Mouse (Mus musculus) c-Kit-positive CD71-negative TER-119-negative erythroid progenitor cells, embryonic 14.5 days (primary cell): ENCODE results near the gene Mrpl1.

Experiments
- DNase-seq: peaks from one replicate; pipeline ENCODE4 v3.0.0-alpha.2; 2013; ENCODE audit warnings: low read depth

Mrpl1 gene

DNA sequence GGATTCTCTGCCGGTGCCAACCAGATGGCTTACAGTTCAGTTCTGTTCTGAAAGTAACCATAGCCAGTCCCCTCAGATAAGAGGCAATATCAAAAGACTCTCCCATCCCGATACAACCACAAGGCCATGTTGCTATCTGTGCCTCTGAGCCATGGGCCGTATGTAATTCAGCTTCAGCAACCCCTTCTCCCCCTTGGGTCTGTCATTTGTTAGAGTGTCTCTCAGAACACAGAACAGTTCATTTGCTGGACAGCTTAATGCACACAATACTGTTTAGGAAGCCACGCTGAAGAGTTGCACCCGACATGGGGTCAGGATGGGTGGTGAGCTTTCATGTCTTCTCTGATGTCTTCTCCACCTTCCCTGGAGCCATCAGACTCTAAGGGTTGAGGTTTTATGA, 100.3 kb downstream of the Mrpl1 start:
- no peak for DNase-seq

DNA sequence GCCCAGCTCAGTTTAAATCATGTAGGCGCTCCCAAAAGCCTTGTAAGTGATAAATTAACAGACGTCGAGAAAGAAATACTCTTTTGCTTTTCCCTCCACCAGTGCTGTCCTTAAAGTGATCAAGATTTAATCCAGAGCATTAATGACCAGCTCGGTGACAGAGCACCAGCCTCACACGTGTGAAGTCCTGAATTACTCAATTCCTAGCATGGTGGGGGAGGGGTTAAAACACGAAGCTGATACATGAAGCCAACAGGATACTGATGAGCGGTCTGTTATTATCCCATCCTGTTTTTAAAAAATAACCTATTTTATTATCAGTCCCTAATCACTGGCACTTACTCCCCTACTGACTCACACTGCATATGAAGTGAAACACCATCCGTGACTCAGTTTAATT, 102.4 kb downstream of the Mrpl1 start:
- DNase-seq: no peak
